Mouse (Mus musculus) embryonic fibroblast, embryonic 13.5 days (primary cell): Measurements from ENCODE around the gene Osbpl6.

Experiments
- CTCF ChIP-seq: IDR thresholded peaks from 2 replicates; pipeline ENCODE4 v1.5.1; 2011; ENCODE audit warnings: mild to moderate bottlenecking, control low read depth, low read length, moderate library complexity, borderline replicate concordance; ENCODE audit not compliant: insufficient read depth
- POLR2A ChIP-seq: IDR thresholded peaks from 2 replicates; pipeline ENCODE4 v1.6.1; 2011; ENCODE audit warnings: low read depth, mild to moderate bottlenecking, control low read depth, low read length, moderate library complexity

DNA sequence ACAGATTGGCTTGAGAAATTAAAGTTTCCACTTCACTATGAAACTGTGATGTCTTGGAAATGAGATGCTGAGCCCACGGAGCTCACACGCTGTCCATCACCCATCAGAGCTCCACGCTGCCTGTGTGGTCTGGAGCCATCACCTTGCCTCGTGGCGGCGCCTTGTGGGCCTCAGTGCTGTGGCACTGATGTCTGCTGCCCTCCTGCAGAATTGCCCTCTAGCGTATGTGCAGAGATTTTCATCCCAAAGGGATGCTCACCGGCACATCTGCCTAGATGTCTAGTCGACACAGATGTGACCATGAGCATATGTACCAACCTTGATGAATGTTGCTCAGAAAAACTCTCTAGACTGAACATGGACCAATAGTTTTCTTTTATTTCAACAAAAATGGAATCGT, 180.6 kb downstream of the Osbpl6 start:
- TF ChIP-seq CTCF (peak; percentile 24; the same call in 1 of the 2 replicates), POLR2A (no peak)
